In genomic region chr12:35161690-35162089, GRCm38 (mm10) we compare ENCODE assay signal across 11 mouse cellular contexts.
A peak's percentile ranks its signal among the peaks of the same experiment; 100 is the strongest.
DNase-seq lines count a peak whose midpoint lies in the region; ATAC-seq and TF ChIP-seq lines count a peak whose summit lies in the region.
"Had no signal": no experiment of that assay in that cellular context is flagged by ENCODE, and none has a peak within 500 bp of the region (broad histone marks: within the 10 kb centered on the region; RNA-seq: fewer than 3 reads in every experiment).

No protein-coding gene starts in this region.

- peak; percentile 18 to 37 for DNase-seq in cerebellum, postnatal 14 days
- DNase-seq in cerebellum, adult 9-10 months, result no peak
- DNase-seq in layer of hippocampus, adult 2 months (ENCODE audit: low spot score in 2 of 2), result no peak
- DNase-seq in layer of hippocampus, adult 8-10 months (ENCODE audit: low spot score in 2 of 2), result no peak
- peak; percentile 75 for DNase-seq in 416B (ENCODE audit: low read depth)
- no peak for DNase-seq in Patski (ENCODE audit: low read depth, low spot score)
- no peak for DNase-seq in neural tube, embryonic 10.5 days (ENCODE audit: extremely low spot score, low spot score)

- in situ Hi-C loops in Patski (cut with MboI; ENCODE audit: low pct_unique_long_range_greater_than_20kb), result no loop called here

- H3K27me3 ChIP-seq in Patski, result peaks cover 4% of the 10 kb centered on the region
- H3K27me3 ChIP-seq: embryonic facial prominence, embryonic 15.5 days; forebrain, embryonic 13.5 days had no signal

- H3K4me3 ChIP-seq in layer of hippocampus, adult 2 months, result no peak overlapping the region
- H3K4me3 ChIP-seq: embryonic facial prominence, embryonic 15.5 days; forebrain, embryonic 13.5 days; limb, embryonic 12.5 days had no signal

- POLR2A ChIA-PET in Patski (lab: Charles Lee), result no interaction called here

- no peak for ATAC-seq in Patski
- no peak for ATAC-seq in erythroblast, adult 5-6 weeks (replicated peaks; ENCODE audit: low FRiP score, poor library complexity, severe bottlenecking)
- ATAC-seq: forebrain, embryonic 13.5 days had no signal

- TF ChIP-seq CTCF in layer of hippocampus, adult 2 months (conservative IDR thresholded peaks at IDR 0.05), result peak; percentile 39
- TF ChIP-seq CTCF in Patski (IDR thresholded peaks at IDR 0.05), result peak; percentile 40

- no peak overlapping the region for H3K27ac ChIP-seq in layer of hippocampus, adult 2 months
- H3K27ac ChIP-seq: embryonic facial prominence, embryonic 15.5 days; forebrain, embryonic 13.5 days; limb, embryonic 12.5 days had no signal

- CTCF ChIA-PET in Patski (lab: Charles Lee), result interaction anchor here (0.8 kb wide), 1 partner anchor 53 kb away, joined by 3 read pairs; no protein-coding TSS in a partner anchor

Comparison
In these comparisons a context has a peak if more than half of its experiments do, and no peak if none do; other contexts are left out.
1. DNase-seq: peak in cerebellum, postnatal 14 days (2 of 2) and 416B (single experiment); none in cerebellum, adult 9-10 months (single experiment), layer of hippocampus, adult 2 months (0 of 2), layer of hippocampus, adult 8-10 months (0 of 2), Patski (single experiment) and neural tube, embryonic 10.5 days (single experiment).